Mouse (Mus musculus) spleen, adult 2 months (tissue): ENCODE results near the gene Kctd20. TPM values are rescaled to one million over a fixed set of nuclear protein-coding genes. Genes with fewer than 3 reads are reported as not detected.

Experiments used
- DNase-seq, 2 experiments: peaks; one replicate each; pipeline versions ENCODE4 v3.0.0 to v3.0.0-alpha.2; 2012 to 2021; ENCODE audit warnings: low spot score in 2 of 2, low read depth in 1 of 2
- H3K27ac ChIP-seq: fragments of 200-500 bp; 2 replicates; pipeline ENCODE4 v1.5.1; 2012; ENCODE audit warnings: low read length, inconsistent platforms; ENCODE audit not compliant: insufficient read depth
- H3K27me3 ChIP-seq: fragments of 200-500 bp; 2 replicates; pipeline ENCODE4 v1.6.1; 2012; ENCODE audit warnings: mild to moderate bottlenecking, moderate library complexity, low read length, inconsistent platforms; ENCODE audit not compliant: control insufficient read depth, insufficient read depth
- H3K36me3 ChIP-seq: fragments of 200-500 bp; 2 replicates; pipeline ENCODE4 v1.6.1; 2012; ENCODE audit warnings: mild to moderate bottlenecking, low read length, inconsistent platforms; ENCODE audit not compliant: control insufficient read depth, insufficient read depth
- H3K4me1 ChIP-seq: fragments of 200-500 bp; 2 replicates; pipeline ENCODE4 v1.6.1; 2011; ENCODE audit warnings: inconsistent platforms; ENCODE audit not compliant: control insufficient read depth, insufficient read depth, insufficient read length
- H3K4me3 ChIP-seq: fragments of 200-500 bp; 2 replicates; pipeline ENCODE4 v1.5.1; 2011; ENCODE audit warnings: mild to moderate bottlenecking, inconsistent platforms; ENCODE audit not compliant: insufficient read depth, insufficient read length; ENCODE audit errors: extremely low read depth
- CTCF ChIP-seq: fragments of 200-500 bp; IDR thresholded peaks from 2 replicates; pipeline ENCODE4 v1.5.1; 2011; ENCODE audit warnings: mild to moderate bottlenecking, inconsistent platforms; ENCODE audit not compliant: insufficient read depth, insufficient read length, insufficient replicate concordance; ENCODE audit errors: extremely low read depth
- POLR2A ChIP-seq: fragments of 200-500 bp; IDR thresholded peaks from 2 replicates; pipeline ENCODE4 v1.6.1; 2011; ENCODE audit warnings: low read depth, low read length, inconsistent platforms
- WGBS: fragments of 180-500 bp; shearing (Covaris S2); methylation state at CpG from one replicate; pipeline ENCODE4 v1.1.7; 2018; 5-methylcytosine and 5-hydroxymethylcytosine counted together
- polyA plus RNA-seq: library from polyadenylated mRNA; depleted of rRNA; stranded (reverse); fragments of >200 nt; gene quantifications from 2 replicates; pipeline ENCODE4 v1.2.3, GENCODE M21; 2012

Kctd20 gene
- polyA plus RNA-seq, 1 experiment = 27.4 TPM

DNA sequence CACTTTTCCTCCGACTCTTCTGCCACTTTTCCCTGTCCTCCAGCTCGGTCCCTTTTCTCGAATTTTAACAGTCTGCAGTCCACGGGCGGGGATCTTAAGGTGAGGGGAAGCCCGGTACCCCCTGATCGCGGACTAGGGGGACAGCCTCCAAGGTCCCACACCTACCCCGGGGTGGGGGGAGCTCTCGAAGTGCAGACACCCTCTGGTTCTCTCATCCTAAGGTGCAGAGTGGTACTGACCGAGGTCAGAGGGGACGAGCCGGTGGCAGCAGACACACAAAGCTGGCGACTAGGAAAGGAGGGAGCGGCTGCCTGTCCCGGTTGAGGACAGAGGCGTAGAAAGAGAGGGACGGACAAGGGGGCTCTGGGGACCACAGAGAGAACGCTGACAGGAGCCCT, 55.5 kb downstream of the Kctd20 start:
- TF ChIP-seq CTCF = no peak
- Histone ChIP-seq H3K36me3 (no peaks in the 10 kb centered on the region), H3K4me3 (peak overlapping the region; percentile 76), H3K27me3 (no peaks in the 10 kb centered on the region), H3K4me1 (peaks cover 13% of the 10 kb centered on the region), H3K27ac (peak overlapping the region; percentile 92)
- no peak for DNase-seq
- 0% methylated on average over 19 of the region's 19 CpGs for WGBS

DNA sequence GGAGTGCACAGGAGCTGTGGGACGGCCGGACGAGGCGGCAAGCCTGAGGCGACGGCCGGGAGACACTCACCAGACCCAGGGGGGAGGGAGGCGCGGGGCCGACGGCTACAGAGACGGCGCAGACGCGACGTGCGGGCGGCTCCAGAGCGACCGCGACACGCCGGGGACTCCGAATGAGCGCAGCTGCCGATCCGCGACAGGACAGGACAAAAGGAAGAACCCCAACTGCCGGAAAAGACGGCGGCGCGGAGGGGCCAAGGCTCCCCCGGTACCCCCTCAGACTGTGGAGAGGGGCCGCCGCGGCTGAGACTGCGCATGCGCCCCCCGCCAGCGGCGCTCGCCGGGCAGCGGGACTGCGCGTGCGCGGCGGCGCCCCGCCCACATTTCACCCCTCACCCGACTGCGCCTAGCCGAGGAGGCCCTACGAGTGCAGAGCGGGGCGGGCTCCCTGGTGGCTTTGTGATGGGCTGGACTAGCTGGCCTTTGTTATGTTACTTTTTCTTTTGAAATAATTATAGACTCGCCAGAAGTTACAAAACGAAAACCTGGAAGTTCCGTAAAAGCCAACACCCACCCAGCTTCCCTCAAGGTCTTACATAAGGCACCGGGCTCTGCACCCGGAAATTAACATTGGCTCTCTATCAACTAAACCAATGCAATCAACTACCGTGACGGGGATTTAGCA, 56.0 kb downstream of the Kctd20 start, which contains the start of gene Stk38:
TSS of gene Stk38 (minus strand) at position 355 of the 685 bp plus-strand sequence.
- TF ChIP-seq CTCF = no peak
- peak; percentile 25 for TF ChIP-seq POLR2A
- WGBS = under 1% methylated on average over 65 of the region's 65 CpGs

GRCm38 (mm10) chr17:29008326-29008650, 56.5 kb downstream of the Kctd20 start:
- Histone ChIP-seq H3K36me3 (no peaks in the 10 kb centered on the region), H3K27ac (peak overlapping the region; percentile 92), H3K4me1 (peaks cover 13% of the 10 kb centered on the region), H3K4me3 (peak overlapping the region; percentile 76; the same call in 1 of the 2 replicates), H3K27me3 (no peaks in the 10 kb centered on the region)
- DNase-seq = no peak
- TF ChIP-seq POLR2A = no peak
- TF ChIP-seq CTCF = no peak
- 17% methylated on average over 8 of the region's 8 CpGs for WGBS

More for the DNA sequence above, 56.0 kb downstream of the Kctd20 start, which contains the start of gene Stk38:
- Histone ChIP-seq H3K27me3 (no peaks in the 10 kb centered on the region), H3K4me1 (peaks cover 13% of the 10 kb centered on the region), H3K36me3 (no peaks in the 10 kb centered on the region), H3K27ac (peak within 1 kb of the TSS; percentile 92), H3K4me3 (peak within 1 kb of the TSS; percentile 76)
- DNase-seq = peak; percentile 71 to 90

- no peak for DNase-seq
Measured at GRCm38 (mm10) chr17:29009181-29009580, 57.4 kb downstream of the Kctd20 start.

GRCm38 (mm10) chr17:29014235-29014634, 62.5 kb downstream of the Kctd20 start:
- peaks cover 2% of the 10 kb centered on the region; the same call in 1 of the 2 replicates for H3K4me1 ChIP-seq
- no peak overlapping the region for H3K4me3 ChIP-seq
- H3K27me3 ChIP-seq = no peaks in the 10 kb centered on the region
- H3K27ac ChIP-seq = no peak overlapping the region
- TF ChIP-seq POLR2A (no peak), CTCF (no peak)
- DNase-seq = no peak
- H3K36me3 ChIP-seq = no peaks in the 10 kb centered on the region

More at GRCm38 (mm10) chr17:29009181-29009580, 57.4 kb downstream of the Kctd20 start:
- WGBS = 56% methylated on average over 4 of the region's 4 CpGs
- Histone ChIP-seq H3K36me3 (no peaks in the 10 kb centered on the region), H3K4me1 (peaks cover 10% of the 10 kb centered on the region), H3K27ac (no peak overlapping the region), H3K4me3 (no peak overlapping the region), H3K27me3 (no peaks in the 10 kb centered on the region)
- TF ChIP-seq CTCF (no peak), POLR2A (no peak)

DNA sequence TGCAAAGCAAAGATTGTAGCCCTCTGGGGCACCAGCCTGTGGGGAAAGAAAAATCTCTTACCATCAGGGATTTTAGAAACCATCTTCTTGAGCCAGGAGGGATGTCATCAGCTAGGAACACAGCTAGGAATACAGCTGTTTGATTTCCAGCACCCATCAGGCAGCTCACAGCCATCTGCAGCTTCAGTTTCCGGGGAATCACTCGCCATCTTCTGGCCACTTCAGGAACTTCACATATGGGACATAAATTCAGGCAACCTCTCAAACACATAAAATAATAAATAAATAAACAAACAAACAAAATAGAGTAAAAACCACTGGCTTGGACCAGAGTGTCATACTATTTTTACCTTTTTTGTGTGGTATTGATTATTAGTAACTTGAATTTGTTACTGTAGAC, 63.9 kb downstream of the Kctd20 start:
- no peak overlapping the region for H3K4me3 ChIP-seq
- H3K27me3 ChIP-seq = no peaks in the 10 kb centered on the region
- peak in 1 of 2 experiments; percentile 48 for DNase-seq
- H3K4me1 ChIP-seq = peaks cover 2% of the 10 kb centered on the region; the same call in 1 of the 2 replicates
- TF ChIP-seq POLR2A = no peak
- TF ChIP-seq CTCF = peak; percentile 50; the same call in 1 of the 2 replicates
- H3K36me3 ChIP-seq = no peaks in the 10 kb centered on the region
- no peak overlapping the region for H3K27ac ChIP-seq
- WGBS = 36% methylated on average over 2 of the region's 2 CpGs

DNA sequence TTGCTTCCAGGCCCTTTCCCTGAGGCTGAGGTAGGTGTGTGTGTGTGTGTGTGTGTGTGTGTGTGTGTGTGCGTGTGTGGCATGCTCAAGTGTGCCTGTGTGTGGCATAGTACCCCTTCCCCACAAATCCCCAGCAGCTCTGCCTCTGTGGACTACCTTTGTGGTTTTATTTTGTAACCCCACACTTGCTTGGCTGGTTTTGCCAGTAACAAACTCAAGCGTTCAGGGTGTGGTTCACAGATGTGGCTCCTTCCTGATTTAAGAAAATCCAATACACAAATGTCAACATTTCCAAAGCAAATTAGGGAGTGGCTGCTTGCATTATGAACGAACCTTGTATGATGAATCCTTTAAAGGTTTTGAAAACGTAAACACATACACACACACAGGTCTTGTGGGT, 65.0 kb downstream of the Kctd20 start:
- TF ChIP-seq CTCF = no peak
- no peak for TF ChIP-seq POLR2A
- H3K4me1 ChIP-seq = peaks cover 2% of the 10 kb centered on the region; the same call in 1 of the 2 replicates
- H3K27ac ChIP-seq = no peak overlapping the region
- DNase-seq = no peak
- WGBS = 48% methylated on average over 4 of the region's 4 CpGs
- no peaks in the 10 kb centered on the region for H3K27me3 ChIP-seq
- no peak overlapping the region for H3K4me3 ChIP-seq
- no peaks in the 10 kb centered on the region for H3K36me3 ChIP-seq
